Mouse (Mus musculus) midbrain, embryonic 11.5 days (tissue): Measurements from ENCODE around the gene Gm9833. TPM values are rescaled to one million over a fixed set of nuclear protein-coding genes. Genes with fewer than 3 reads are reported as not detected.

Source experiments
- ATAC-seq: fragments of 200-750 bp; cut with Nextera tagmentation; 2 replicates; pipeline ENCODE4 v1.8.0; 2017; ENCODE audit warnings: moderate TSS enrichment, moderate library complexity; ENCODE audit not compliant: low FRiP score
- DNase-seq: peaks from one replicate; pipeline ENCODE4 v3.0.0; 2015; ENCODE audit warnings: low spot score; ENCODE audit errors: missing footprints
- H3K27ac ChIP-seq: fragments of 300-500 bp; sonication (generic); 2 replicates; pipeline ENCODE4 v1.5.1; 2014; ENCODE audit warnings: low read depth, low read length
- H3K27me3 ChIP-seq: fragments of 300-500 bp; sonication (generic); 2 replicates; pipeline ENCODE4 v1.6.1; 2014; ENCODE audit warnings: mild to moderate bottlenecking, low read length, moderate library complexity, mixed read lengths; ENCODE audit not compliant: control insufficient read depth, insufficient read depth
- H3K36me3 ChIP-seq: fragments of 300-500 bp; sonication (generic); 2 replicates; pipeline ENCODE4 v1.6.1; 2014; ENCODE audit warnings: mild to moderate bottlenecking, low read length, moderate library complexity, mixed read lengths; ENCODE audit not compliant: control insufficient read depth, insufficient read depth
- H3K4me1 ChIP-seq: fragments of 300-500 bp; sonication (generic); 2 replicates; pipeline ENCODE4 v1.6.1; 2014; ENCODE audit warnings: low read length; ENCODE audit not compliant: control insufficient read depth, insufficient read depth
- H3K4me2 ChIP-seq: fragments of 300-500 bp; sonication (generic); 2 replicates; pipeline ENCODE4 v1.6.1; 2014; ENCODE audit warnings: mild to moderate bottlenecking, moderate library complexity
- H3K4me3 ChIP-seq: fragments of 300-500 bp; sonication (generic); 2 replicates; pipeline ENCODE4 v1.5.1; 2014; ENCODE audit warnings: low read depth, low read length
- H3K9ac ChIP-seq: fragments of 300-500 bp; sonication (generic); 2 replicates; pipeline ENCODE4 v1.6.1; 2014; ENCODE audit warnings: low read length
- H3K9me3 ChIP-seq: fragments of 300-500 bp; sonication (generic); 2 replicates; pipeline ENCODE4 v1.6.1; 2016; ENCODE audit warnings: low read length; ENCODE audit not compliant: control insufficient read depth
- WGBS: fragments of 180-500 bp; shearing (Covaris S2); extraction: QIAGEN DNeasy Blood & Tissue Kit; methylation state at CpG from one replicate; pipeline ENCODE4 v1.1.7; 2014; 5-methylcytosine and 5-hydroxymethylcytosine counted together
- polyA plus RNA-seq: library from polyadenylated mRNA; unstranded; fragments of >200 nt; fragmentation: Nextera tagmentation; extraction: Ambion mirVana; gene quantifications from 2 replicates; pipeline ENCODE4 v1.2.1, GENCODE M21; 2014

Gm9833 gene
- polyA plus RNA-seq, 1 experiment from 2014 or later: 8.5 TPM

DNA sequence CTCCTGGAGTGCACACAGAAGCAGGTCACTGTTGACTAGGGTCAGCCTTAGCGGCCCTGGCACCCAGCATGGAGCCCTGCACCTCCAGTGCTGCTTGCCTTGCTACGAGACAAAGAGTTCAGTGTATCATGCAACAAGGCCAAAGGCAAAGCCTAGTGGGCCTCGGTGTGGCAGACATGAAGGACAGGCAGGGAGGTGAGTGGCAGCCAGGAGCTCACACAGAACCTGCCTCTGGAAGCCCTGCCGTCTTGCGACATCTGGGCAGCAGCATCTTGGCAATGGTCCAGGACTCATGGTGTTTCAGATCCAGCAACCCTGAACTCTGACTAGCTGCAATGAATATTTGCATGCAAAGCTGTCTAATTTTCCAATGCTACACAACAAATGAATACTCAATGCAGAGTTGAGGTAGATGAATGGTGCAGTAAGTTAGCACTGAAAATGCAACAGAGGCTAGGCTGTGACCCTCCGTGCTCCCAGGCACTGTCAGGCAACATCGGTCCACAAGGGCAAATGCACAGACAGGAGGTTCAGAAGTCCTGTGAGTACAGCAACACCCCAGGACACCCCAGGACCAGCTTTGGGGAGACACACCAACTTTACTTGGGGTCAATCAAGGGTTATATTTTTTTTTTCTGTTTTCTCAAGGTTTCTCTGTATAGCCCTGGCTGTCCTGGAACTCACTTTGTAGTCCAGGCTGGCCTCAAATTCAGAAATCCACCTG, 2.4 kb upstream of the Gm9833 start:
- H3K27ac ChIP-seq: no peak overlapping the region
- no peaks in the 10 kb centered on the region for H3K36me3 ChIP-seq
- no peak for ATAC-seq
- H3K4me3 ChIP-seq: no peak overlapping the region
- WGBS: 91% methylated on average over 7 of the region's 7 CpGs
- no peak overlapping the region for H3K9ac ChIP-seq
- no peaks in the 10 kb centered on the region for H3K9me3 ChIP-seq
- H3K4me1 ChIP-seq: no peaks in the 10 kb centered on the region
- no peaks in the 10 kb centered on the region for H3K27me3 ChIP-seq
- H3K4me2 ChIP-seq: no peak overlapping the region
- DNase-seq: no peak

DNA sequence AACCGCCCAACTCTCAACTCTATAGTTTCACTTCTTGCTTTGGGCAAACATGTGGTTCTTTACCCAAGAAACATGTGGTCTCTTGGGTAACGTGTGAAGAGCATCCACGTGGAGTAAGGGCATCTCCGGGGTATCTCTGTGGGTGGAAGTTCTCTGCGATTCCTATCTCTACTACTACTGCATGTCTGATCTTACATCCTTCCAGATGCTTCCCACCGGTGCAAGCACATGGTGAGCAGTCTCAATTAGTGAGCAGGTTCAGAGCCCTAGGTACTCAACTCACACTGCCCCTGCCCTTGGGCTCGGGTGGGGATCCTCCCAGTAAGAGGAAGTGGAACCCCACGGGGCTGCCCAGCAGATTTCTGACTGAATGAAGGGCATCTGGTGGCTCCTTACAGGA, 399 bp upstream of the Gm9833 start:
- 0 out of 2 replicates have a peak, but pooled peaks have one; percentile 10 for ATAC-seq

GRCm38 (mm10) chr3:10091616-10092140, 3.8 kb downstream of the Gm9833 start:
- Histone ChIP-seq H3K9ac (no peak overlapping the region), H3K9me3 (no peaks in the 10 kb centered on the region), H3K27ac (no peak overlapping the region), H3K4me2 (no peak overlapping the region), H3K4me1 (no peaks in the 10 kb centered on the region), H3K36me3 (no peaks in the 10 kb centered on the region), H3K27me3 (no peaks in the 10 kb centered on the region), H3K4me3 (no peak overlapping the region)
- 78% methylated on average over 6 of the region's 6 CpGs for WGBS
- DNase-seq (no peak), ATAC-seq (no peak)

More for the DNA sequence above, 399 bp upstream of the Gm9833 start:
- H3K4me2 ChIP-seq: no peak overlapping the region
- H3K4me1 ChIP-seq: no peaks in the 10 kb centered on the region
- no peaks in the 10 kb centered on the region for H3K9me3 ChIP-seq
- no peak overlapping the region for H3K27ac ChIP-seq
- DNase-seq: no peak
- no peaks in the 10 kb centered on the region for H3K27me3 ChIP-seq
- H3K4me3 ChIP-seq: no peak overlapping the region
- no peak overlapping the region for H3K9ac ChIP-seq
- WGBS: 92% methylated on average over 8 of the region's 8 CpGs
- H3K36me3 ChIP-seq: no peaks in the 10 kb centered on the region

- Histone ChIP-seq H3K9me3 (no peaks in the 10 kb centered on the region), H3K27ac (no peak overlapping the region), H3K36me3 (no peaks in the 10 kb centered on the region), H3K4me1 (no peaks in the 10 kb centered on the region), H3K4me2 (no peak overlapping the region), H3K27me3 (no peaks in the 10 kb centered on the region), H3K9ac (no peak overlapping the region), H3K4me3 (no peak overlapping the region)
- DNase-seq (peak; percentile 44), ATAC-seq (no peak)
- 68% methylated on average over 7 of the region's 7 CpGs for WGBS
Observed at GRCm38 (mm10) chr3:10092499-10092898, 4.6 kb downstream of the Gm9833 start.

- WGBS: 80% methylated on average over 6 of the region's 6 CpGs
- H3K9ac ChIP-seq: no peak overlapping the region
- H3K36me3 ChIP-seq: no peaks in the 10 kb centered on the region
- H3K9me3 ChIP-seq: no peaks in the 10 kb centered on the region
- no peak overlapping the region for H3K27ac ChIP-seq
- H3K4me3 ChIP-seq: no peak overlapping the region
- H3K4me1 ChIP-seq: no peaks in the 10 kb centered on the region
- no peak overlapping the region for H3K4me2 ChIP-seq
- DNase-seq: peak; percentile 41
- ATAC-seq: no peak
- H3K27me3 ChIP-seq: no peaks in the 10 kb centered on the region
Observed at GRCm38 (mm10) chr3:10092914-10093313, 5.0 kb downstream of the Gm9833 start.

DNA sequence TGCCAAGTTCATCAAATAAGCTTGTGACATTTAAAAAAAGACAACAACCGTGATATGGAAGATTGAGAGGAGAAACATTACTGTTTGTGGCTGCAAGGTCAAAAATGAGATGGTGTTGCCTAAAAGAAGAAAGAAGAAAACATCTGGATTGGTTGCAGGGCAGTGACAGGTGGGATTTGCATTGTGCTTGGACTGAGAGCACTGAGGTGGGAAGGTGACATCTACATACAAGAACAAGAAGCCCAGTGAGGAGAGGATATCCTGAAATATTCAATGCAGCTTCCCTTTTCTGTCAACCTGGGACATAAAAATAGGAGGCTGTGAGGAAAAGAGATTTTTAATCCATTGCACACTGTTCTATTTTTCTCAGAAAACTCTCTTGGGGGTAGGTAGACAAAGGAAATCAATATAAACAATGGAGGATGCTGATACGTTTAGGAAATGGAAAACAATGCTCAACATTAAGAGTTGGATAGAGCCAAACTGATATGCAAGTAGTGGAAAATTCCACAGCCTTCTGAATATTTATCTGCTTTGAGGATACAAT, 7.2 kb downstream of the Gm9833 start:
- H3K4me2 ChIP-seq: no peak overlapping the region
- no peaks in the 10 kb centered on the region for H3K4me1 ChIP-seq
- no peaks in the 10 kb centered on the region for H3K36me3 ChIP-seq
- peak; percentile 28 for DNase-seq
- no peak overlapping the region for H3K9ac ChIP-seq
- H3K4me3 ChIP-seq: no peak overlapping the region
- no peak overlapping the region for H3K27ac ChIP-seq
- 83% methylated on average over 2 of the region's 2 CpGs for WGBS
- ATAC-seq: no peak
- no peaks in the 10 kb centered on the region for H3K9me3 ChIP-seq
- H3K27me3 ChIP-seq: no peaks in the 10 kb centered on the region

DNA sequence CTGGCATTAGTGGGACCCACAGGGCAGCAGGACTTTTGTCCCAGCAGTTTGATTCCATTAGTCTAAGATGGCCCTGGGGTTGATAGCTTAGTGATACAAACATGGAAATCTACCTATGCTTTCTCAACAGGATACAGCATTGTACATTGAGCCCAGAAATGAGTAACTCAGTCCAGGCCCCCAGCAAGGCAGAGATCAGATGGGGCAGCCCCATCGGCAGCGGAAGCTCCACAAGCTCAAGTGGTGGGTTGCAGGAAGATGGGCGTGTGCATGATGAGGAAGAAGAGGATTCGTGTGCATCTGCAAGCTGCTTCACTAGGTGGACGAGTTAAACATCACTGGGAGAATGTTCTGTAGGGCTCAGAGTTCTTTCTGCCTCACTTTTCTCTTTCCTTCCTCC, 11.8 kb downstream of the Gm9833 start:
- ATAC-seq (no peak), DNase-seq (peak; percentile 72)
- no peak overlapping the region for H3K4me2 ChIP-seq
- WGBS: 84% methylated on average over 5 of the region's 5 CpGs
- H3K9ac ChIP-seq: no peak overlapping the region
- no peaks in the 10 kb centered on the region for H3K4me1 ChIP-seq
- no peaks in the 10 kb centered on the region for H3K27me3 ChIP-seq
- no peaks in the 10 kb centered on the region for H3K36me3 ChIP-seq
- no peak overlapping the region for H3K4me3 ChIP-seq
- no peaks in the 10 kb centered on the region for H3K9me3 ChIP-seq
- no peak overlapping the region for H3K27ac ChIP-seq

GRCm38 (mm10) chr3:10111570-10111969, 23.7 kb downstream of the Gm9833 start:
- WGBS: 92% methylated on average over 2 of the region's 2 CpGs
- no peak overlapping the region for H3K27ac ChIP-seq
- ATAC-seq: no peak

DNA sequence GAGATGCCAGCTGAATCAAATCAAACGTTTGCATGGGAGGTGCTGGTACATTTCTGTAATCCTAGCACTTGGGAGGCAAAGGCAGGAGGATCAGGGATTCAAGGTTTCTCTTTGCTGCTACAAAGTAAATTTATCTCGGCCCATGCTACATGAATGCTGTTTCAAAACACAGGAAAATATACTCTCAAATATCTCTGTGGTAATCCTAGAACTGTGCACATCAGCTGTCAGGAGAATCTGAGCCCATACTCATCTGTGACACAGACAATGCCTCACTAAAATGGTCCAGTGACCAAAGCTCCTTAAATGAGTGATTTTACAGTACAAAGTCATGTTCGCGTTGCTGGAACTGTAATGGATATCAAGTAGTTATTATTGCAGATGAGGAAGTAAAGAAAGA, 24.3 kb downstream of the Gm9833 start:
- no peak for DNase-seq
- H3K4me1 ChIP-seq: no peaks in the 10 kb centered on the region
- H3K9ac ChIP-seq: no peak overlapping the region
- H3K4me3 ChIP-seq: no peak overlapping the region
- no peaks in the 10 kb centered on the region for H3K36me3 ChIP-seq
- ATAC-seq: no peak
- WGBS: 82% methylated on average over 4 of the region's 4 CpGs
- no peaks in the 10 kb centered on the region for H3K9me3 ChIP-seq
- no peak overlapping the region for H3K27ac ChIP-seq
- no peaks in the 10 kb centered on the region for H3K27me3 ChIP-seq
- H3K4me2 ChIP-seq: no peak overlapping the region

More at GRCm38 (mm10) chr3:10111570-10111969, 23.7 kb downstream of the Gm9833 start:
- H3K4me3 ChIP-seq: no peak overlapping the region
- no peaks in the 10 kb centered on the region for H3K27me3 ChIP-seq
- DNase-seq: no peak
- no peak overlapping the region for H3K9ac ChIP-seq
- H3K4me2 ChIP-seq: no peak overlapping the region
- H3K4me1 ChIP-seq: no peaks in the 10 kb centered on the region
- H3K9me3 ChIP-seq: no peaks in the 10 kb centered on the region
- H3K36me3 ChIP-seq: no peaks in the 10 kb centered on the region
